Mouse (Mus musculus) lung, adult 2 months (tissue): ENCODE data around the gene Fbxo6. TPM values are rescaled to one million over a fixed set of nuclear protein-coding genes. Genes with fewer than 3 reads are reported as not detected.

ENCODE experiments used
- DNase-seq: peaks from one replicate; pipeline ENCODE4 v3.0.0; 2022
- H3K4me1 ChIP-seq: fragments of 200-500 bp; 2 replicates; pipeline ENCODE4 v1.6.1; 2011; ENCODE audit warnings: low read length; ENCODE audit not compliant: control insufficient read depth, insufficient read depth
- H3K4me3 ChIP-seq: fragments of 200-500 bp; replicated peaks from 2 replicates; pipeline ENCODE3; 2011; ENCODE audit warnings: low read depth, mild to moderate bottlenecking, control low read depth, low read length; ENCODE audit errors: extremely low read depth
- CTCF ChIP-seq: fragments of 200-500 bp; IDR thresholded peaks from 2 replicates; pipeline ENCODE4 v1.5.1; 2011; ENCODE audit warnings: mild to moderate bottlenecking, low read length, control low read depth; ENCODE audit not compliant: insufficient read depth
- POLR2A ChIP-seq: fragments of 200-500 bp; IDR thresholded peaks from 2 replicates; pipeline ENCODE4 v1.6.1; 2011; ENCODE audit warnings: low read depth, mild to moderate bottlenecking, control low read depth, low read length, borderline replicate concordance; ENCODE audit errors: extremely low read depth
- WGBS: fragments of 180-500 bp; shearing (Covaris S2); methylation state at CpG from one replicate; pipeline ENCODE4 v1.1.7; 2018; 5-methylcytosine and 5-hydroxymethylcytosine counted together
- polyA plus RNA-seq: library from polyadenylated mRNA; depleted of rRNA; stranded (reverse); fragments of >200 nt; gene quantifications from 2 replicates; pipeline ENCODE4 v1.2.3, GENCODE M21; 2012

Fbxo6 gene
- polyA plus RNA-seq, 1 experiment: 64.5 TPM

GRCm38 (mm10) chr4:148116657-148117056 is 35.3 kb downstream of the Fbxo6 start:
- TF ChIP-seq CTCF: no peak
- TF ChIP-seq POLR2A: no peak
- 69% methylated on average over 4 of the region's 4 CpGs for WGBS
- H3K4me1 ChIP-seq: no peaks in the 10 kb centered on the region
- DNase-seq: no peak
- H3K4me3 ChIP-seq: no peak overlapping the region

DNA sequence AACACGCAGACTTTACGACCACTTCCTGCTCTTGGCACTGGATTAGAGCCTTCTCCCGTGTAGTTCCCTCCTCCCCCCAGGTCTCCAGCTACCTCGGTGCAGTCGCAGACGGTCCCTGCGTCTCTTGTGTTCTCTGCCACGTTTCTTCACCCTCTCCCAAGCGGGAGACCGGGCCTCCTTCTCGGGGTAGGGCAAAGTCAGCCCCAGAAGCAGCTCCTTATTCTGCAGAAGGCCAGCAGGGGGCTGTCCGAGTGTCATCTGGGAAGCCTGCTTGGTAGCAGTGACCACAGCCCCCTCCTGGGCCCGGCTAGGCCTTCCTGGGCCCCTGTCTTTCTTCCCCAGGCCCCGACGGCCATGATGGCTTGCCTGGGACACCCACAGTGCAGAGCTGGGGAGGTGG is 36.5 kb downstream of the Fbxo6 start:
- TF ChIP-seq CTCF (peak; percentile 33), POLR2A (no peak)
- WGBS: 5% methylated on average over 15 of the region's 15 CpGs
- peak; percentile 32 for DNase-seq

GRCm38 (mm10) chr4:148114758-148115391 is 37.1 kb downstream of the Fbxo6 start:
- no peak for TF ChIP-seq POLR2A
- TF ChIP-seq CTCF: peak; percentile 99
- Histone ChIP-seq H3K4me1 (no peaks in the 10 kb centered on the region), H3K4me3 (no peak overlapping the region)
- WGBS: 6% methylated on average over 15 of the region's 15 CpGs
- DNase-seq: peak; percentile 86

More for the DNA sequence above, 36.5 kb downstream of the Fbxo6 start:
- no peaks in the 10 kb centered on the region for H3K4me1 ChIP-seq
- H3K4me3 ChIP-seq: no peak overlapping the region

DNA sequence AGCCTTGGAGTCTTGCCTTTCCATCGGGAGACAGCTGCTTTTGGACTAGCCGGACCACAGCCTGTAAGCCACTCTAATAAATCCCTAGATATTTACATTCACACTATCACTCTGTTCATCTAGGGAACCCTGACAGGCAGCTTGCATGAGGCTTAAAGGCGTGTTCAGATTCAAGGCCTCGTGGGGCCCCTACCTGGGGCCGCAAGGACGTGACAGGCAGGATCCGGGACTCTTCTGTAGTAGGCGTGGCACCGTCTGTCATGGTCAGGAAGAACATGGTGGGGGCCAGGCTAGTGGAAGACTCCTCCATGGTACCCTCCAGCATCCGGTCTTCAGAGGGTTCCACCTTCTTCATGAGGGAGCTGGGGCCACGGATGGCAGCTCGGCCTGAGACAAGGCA is 39.4 kb downstream of the Fbxo6 start:
- WGBS: 72% methylated on average over 12 of the region's 12 CpGs
- TF ChIP-seq POLR2A: no peak

DNA sequence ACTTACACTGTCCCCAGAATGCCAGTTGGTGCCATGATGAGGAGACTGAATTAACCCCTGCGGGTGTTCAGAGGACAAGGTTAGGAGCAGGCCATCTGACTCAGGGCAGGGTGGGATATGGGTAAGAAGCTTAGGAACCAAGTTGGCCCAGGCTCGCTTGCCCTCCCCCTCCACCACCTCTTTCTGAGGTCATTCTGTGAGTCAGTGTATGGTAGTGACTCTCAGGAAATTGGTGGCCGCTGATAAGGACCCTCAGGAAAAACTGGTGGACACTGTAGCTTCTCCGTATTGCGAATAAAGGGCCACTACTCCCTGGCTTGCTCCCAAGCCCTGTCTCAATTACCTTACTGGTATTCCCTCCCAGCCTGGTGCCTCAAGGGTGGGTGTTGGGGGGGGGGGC is 42.7 kb downstream of the Fbxo6 start:
- WGBS: 71% methylated on average over 5 of the region's 5 CpGs
- DNase-seq: no peak

More for the DNA sequence above, 39.4 kb downstream of the Fbxo6 start:
- no peak for DNase-seq
- H3K4me1 ChIP-seq: no peaks in the 10 kb centered on the region
- no peak overlapping the region for H3K4me3 ChIP-seq

GRCm38 (mm10) chr4:148108565-148109100 is 43.3 kb downstream of the Fbxo6 start:
- TF ChIP-seq CTCF (no peak), POLR2A (no peak)
- WGBS: 32% methylated on average over 7 of the region's 7 CpGs
- H3K4me1 ChIP-seq: no peaks in the 10 kb centered on the region
- no peak for DNase-seq
- H3K4me3 ChIP-seq: no peak overlapping the region

More for the DNA sequence above, 42.7 kb downstream of the Fbxo6 start:
- TF ChIP-seq CTCF (no peak), POLR2A (no peak)
- Histone ChIP-seq H3K4me1 (no peaks in the 10 kb centered on the region), H3K4me3 (no peak overlapping the region)

DNA sequence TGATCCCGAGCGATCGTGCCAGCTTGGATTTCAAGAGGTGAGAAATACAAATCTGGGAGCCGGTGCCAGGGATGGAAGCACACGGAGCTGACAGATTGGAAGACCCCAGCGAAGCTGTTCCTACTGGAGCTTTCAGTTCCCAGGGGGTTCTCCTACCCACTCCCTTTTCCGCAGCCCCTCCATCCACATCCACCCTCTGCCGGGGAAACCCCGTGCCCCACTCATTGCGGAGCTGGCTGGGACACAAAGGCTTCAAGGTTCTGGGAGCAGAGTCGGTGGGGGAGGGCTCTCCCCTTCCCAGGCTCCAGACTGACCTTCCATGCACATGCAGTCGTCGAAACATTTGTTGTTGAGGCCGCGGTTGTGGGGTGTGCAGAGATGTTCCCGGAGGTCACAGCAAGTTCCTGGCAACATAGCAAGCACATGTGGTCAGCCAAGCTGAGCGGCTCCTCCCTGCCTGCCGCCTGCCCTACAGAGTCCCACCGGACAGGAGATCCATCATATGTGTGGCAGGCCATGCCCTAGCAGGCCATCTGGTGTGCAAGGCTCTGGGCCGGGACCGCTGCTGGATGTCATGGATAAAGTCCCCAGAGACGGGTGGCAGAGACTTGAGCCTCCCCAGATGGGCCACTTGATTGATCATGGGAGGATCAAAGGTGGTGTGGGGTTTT is 44.2 kb downstream of the Fbxo6 start:
- Histone ChIP-seq H3K4me1 (no peaks in the 10 kb centered on the region), H3K4me3 (no peak overlapping the region)
- TF ChIP-seq CTCF (no peak), POLR2A (no peak)
- DNase-seq: no peak
- WGBS: 31% methylated on average over 22 of the region's 22 CpGs

GRCm38 (mm10) chr4:148104146-148104545 is 47.8 kb downstream of the Fbxo6 start:
- TF ChIP-seq POLR2A (no peak), CTCF (no peak)
- no peak for DNase-seq
- H3K4me1 ChIP-seq: no peaks in the 10 kb centered on the region
- WGBS: 84% methylated on average over 3 of the region's 3 CpGs
- no peak overlapping the region for H3K4me3 ChIP-seq

GRCm38 (mm10) chr4:148101801-148102527 is 50.0 kb downstream of the Fbxo6 start:
- TF ChIP-seq POLR2A (no peak), CTCF (peak; percentile 35; the same call in 1 of the 2 replicates)
- DNase-seq: peak; percentile 40

More at GRCm38 (mm10) chr4:148101801-148102527, 50.0 kb downstream of the Fbxo6 start:
- peak overlapping the region; percentile 54 for H3K4me3 ChIP-seq
- WGBS: 20% methylated on average over 29 of the region's 29 CpGs
- no peaks in the 10 kb centered on the region for H3K4me1 ChIP-seq
